Mouse (Mus musculus): Measurements from ENCODE around the gene Tubb4a. TPM values are rescaled to one million over a fixed set of nuclear protein-coding genes. Genes with fewer than 3 reads are reported as not detected.
A peak's percentile ranks its signal among the peaks of the same experiment; 100 is the strongest.

The Tubb4a gene
- polyA plus RNA-seq, 1 experiment from 2014 or later: 362 TPM

- no peaks in the 10 kb centered on the region for H3K4me1 ChIP-seq (ENCODE audit: control insufficient read depth, insufficient read depth, low read depth, low read length)
- WGBS: 97% methylated on average over 3 of the region's 3 CpGs
- H3K4me2 ChIP-seq (ENCODE audit: low read length): no peak overlapping the region
- no peaks in the 10 kb centered on the region for H3K27me3 ChIP-seq (replicated peaks; ENCODE audit: control insufficient read depth, insufficient read depth, low read length)
- no peaks in the 10 kb centered on the region for H3K9me3 ChIP-seq (ENCODE audit: control insufficient read depth, low read length)
- H3K27ac ChIP-seq (ENCODE audit: low read depth, low read length): no peak overlapping the region
- no peak for ATAC-seq
- peaks cover 41% of the 10 kb centered on the region for H3K36me3 ChIP-seq (ENCODE audit: control insufficient read depth, insufficient read depth, low read length)
- no peak overlapping the region for H3K4me3 ChIP-seq (ENCODE audit: low read length)
- no peak overlapping the region for H3K9ac ChIP-seq (ENCODE audit: low read depth, low read length)
Observed at GRCm38 (mm10) chr17:57048816-57049215, 38.8 kb downstream of the Tubb4a start.

GRCm38 (mm10) chr17:57047406-57047805 is 40.2 kb downstream of the Tubb4a start:
- Histone ChIP-seq H3K9me3 (ENCODE audit: control insufficient read depth, low read length) (no peaks in the 10 kb centered on the region), H3K27me3 (replicated peaks; ENCODE audit: control insufficient read depth, insufficient read depth, low read length) (no peaks in the 10 kb centered on the region), H3K9ac (ENCODE audit: low read depth, low read length) (no peak overlapping the region), H3K4me1 (ENCODE audit: control insufficient read depth, insufficient read depth, low read depth, low read length) (no peaks in the 10 kb centered on the region), H3K36me3 (ENCODE audit: control insufficient read depth, insufficient read depth, low read length) (peaks cover 29% of the 10 kb centered on the region), H3K4me3 (ENCODE audit: low read length) (no peak overlapping the region), H3K4me2 (ENCODE audit: low read length) (no peak overlapping the region), H3K27ac (ENCODE audit: low read depth, low read length) (no peak overlapping the region)
- 38% methylated on average over 5 of the region's 5 CpGs for WGBS
- no peak for ATAC-seq

DNA sequence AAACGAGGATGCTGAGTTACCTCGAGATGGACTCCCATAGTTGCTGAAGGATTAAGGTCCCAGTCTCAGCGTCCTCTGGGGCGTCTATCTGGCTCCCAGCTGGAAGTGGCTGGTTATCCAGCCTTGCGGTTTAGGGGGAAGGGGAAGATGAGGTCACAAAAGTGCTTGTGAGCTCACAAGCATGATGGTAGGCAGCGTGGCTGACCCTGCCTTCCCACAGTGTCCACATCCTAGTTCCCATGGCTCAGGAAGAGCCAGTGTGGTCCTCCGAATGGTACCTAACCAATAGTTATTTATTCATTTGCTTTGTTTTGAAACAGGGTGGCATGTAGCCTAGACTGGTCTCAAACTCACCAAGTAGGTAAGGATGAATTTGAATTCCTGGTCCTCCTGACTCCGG is 46.0 kb downstream of the Tubb4a start, which contains the start of gene Slc25a41:
Slc25a41 (minus strand) TSS at position 101 of the 400 bp plus-strand sequence.
- 75% methylated on average over 8 of the region's 8 CpGs for WGBS
- no peaks in the 10 kb centered on the region for H3K9me3 ChIP-seq (ENCODE audit: control insufficient read depth, low read length)
- H3K4me2 ChIP-seq (ENCODE audit: low read length): no peak within 1 kb of the TSS
- no peak within 1 kb of the TSS for H3K4me3 ChIP-seq (ENCODE audit: low read length)
- no peak within 1 kb of the TSS for H3K27ac ChIP-seq (ENCODE audit: low read depth, low read length)
- peaks cover 14% of the 10 kb centered on the region; the same call in 1 of the 2 replicates for H3K36me3 ChIP-seq (ENCODE audit: control insufficient read depth, insufficient read depth, low read length)
- H3K4me1 ChIP-seq (ENCODE audit: control insufficient read depth, insufficient read depth, low read depth, low read length): no peaks in the 10 kb centered on the region
- no peak within 1 kb of the TSS for H3K9ac ChIP-seq (ENCODE audit: low read depth, low read length)
- peaks cover 6% of the 10 kb centered on the region; the same call in 1 of the 2 replicates for H3K27me3 ChIP-seq (replicated peaks; ENCODE audit: control insufficient read depth, insufficient read depth, low read length)
- ATAC-seq: no peak

GRCm38 (mm10) chr17:57038978-57039377 is 48.6 kb downstream of the Tubb4a start:
- H3K4me1 ChIP-seq (ENCODE audit: control insufficient read depth, insufficient read depth, low read depth, low read length): no peaks in the 10 kb centered on the region
- no peak overlapping the region for H3K9ac ChIP-seq (ENCODE audit: low read depth, low read length)
- 44% methylated on average over 8 of the region's 8 CpGs for WGBS
- no peak overlapping the region for H3K4me2 ChIP-seq (ENCODE audit: low read length)
- no peaks in the 10 kb centered on the region for H3K36me3 ChIP-seq (ENCODE audit: control insufficient read depth, insufficient read depth, low read length)
- no peak overlapping the region for H3K27ac ChIP-seq (ENCODE audit: low read depth, low read length)
- ATAC-seq: no peak
- H3K4me3 ChIP-seq (ENCODE audit: low read length): no peak overlapping the region
- H3K27me3 ChIP-seq (replicated peaks; ENCODE audit: control insufficient read depth, insufficient read depth, low read length): peaks cover 6% of the 10 kb centered on the region; the same call in 1 of the 2 replicates
- no peaks in the 10 kb centered on the region for H3K9me3 ChIP-seq (ENCODE audit: control insufficient read depth, low read length)

DNA sequence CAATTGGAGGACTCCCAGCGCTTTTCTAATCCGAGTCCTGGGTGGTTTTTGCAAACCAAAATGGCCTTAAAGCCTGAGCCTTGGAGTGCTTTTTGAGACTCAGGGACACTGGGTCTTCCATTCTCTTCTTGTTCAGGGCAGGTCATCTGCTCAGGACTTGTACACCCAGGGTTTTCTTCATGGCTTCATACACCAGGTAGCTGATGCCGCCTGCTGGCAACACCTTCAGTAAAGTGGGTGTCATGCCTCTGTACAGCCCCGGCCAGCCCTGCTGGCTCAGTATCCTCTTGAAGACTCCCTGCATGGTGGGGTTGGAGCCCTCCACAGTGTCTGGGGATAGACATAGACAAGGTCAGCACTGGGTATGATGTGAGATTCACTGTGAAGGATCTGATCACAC is 54.7 kb downstream of the Tubb4a start:
- ATAC-seq: no peak
- Histone ChIP-seq H3K9ac (ENCODE audit: low read depth, low read length) (no peak overlapping the region), H3K4me2 (ENCODE audit: low read length) (peak overlapping the region; percentile 64; the same call in 1 of the 2 replicates), H3K27ac (ENCODE audit: low read depth, low read length) (no peak overlapping the region), H3K4me3 (ENCODE audit: low read length) (no peak overlapping the region), H3K9me3 (ENCODE audit: control insufficient read depth, low read length) (no peaks in the 10 kb centered on the region), H3K4me1 (ENCODE audit: control insufficient read depth, insufficient read depth, low read depth, low read length) (peaks cover 19% of the 10 kb centered on the region), H3K36me3 (ENCODE audit: control insufficient read depth, insufficient read depth, low read length) (peaks cover 3% of the 10 kb centered on the region; the same call in 1 of the 2 replicates), H3K27me3 (replicated peaks; ENCODE audit: control insufficient read depth, insufficient read depth, low read length) (no peaks in the 10 kb centered on the region)
- 90% methylated on average over 4 of the region's 4 CpGs for WGBS

- peak overlapping the region; percentile 83 for H3K27ac ChIP-seq (ENCODE audit: low read depth, low read length)
- H3K36me3 ChIP-seq (ENCODE audit: control insufficient read depth, insufficient read depth, low read length): peaks cover 9% of the 10 kb centered on the region; the same call in 1 of the 2 replicates
- H3K4me1 ChIP-seq (ENCODE audit: control insufficient read depth, insufficient read depth, low read depth, low read length): peaks cover 19% of the 10 kb centered on the region
- WGBS: under 1% methylated on average over 34 of the region's 38 CpGs
- peak overlapping the region; percentile 58 for H3K9ac ChIP-seq (ENCODE audit: low read depth, low read length)
- ATAC-seq: peak; percentile 98
- peak overlapping the region; percentile 46 for H3K4me3 ChIP-seq (ENCODE audit: low read length)
- H3K4me2 ChIP-seq (ENCODE audit: low read length): peak overlapping the region; percentile 64
- H3K9me3 ChIP-seq (ENCODE audit: control insufficient read depth, low read length): no peaks in the 10 kb centered on the region
- no peaks in the 10 kb centered on the region for H3K27me3 ChIP-seq (replicated peaks; ENCODE audit: control insufficient read depth, insufficient read depth, low read length)
Observed at GRCm38 (mm10) chr17:57031661-57032420, 55.7 kb downstream of the Tubb4a start.

GRCm38 (mm10) chr17:57030931-57031660 is 56.5 kb downstream of the Tubb4a start, which contains the start of gene Khsrp:
TSS of gene Khsrp (minus strand) at chr17:57031522.
- Histone ChIP-seq H3K9me3 (ENCODE audit: control insufficient read depth, low read length) (no peaks in the 10 kb centered on the region), H3K27ac (ENCODE audit: low read depth, low read length) (peak within 1 kb of the TSS; percentile 97), H3K4me3 (ENCODE audit: low read length) (peak within 1 kb of the TSS; percentile 97), H3K9ac (ENCODE audit: low read depth, low read length) (peak within 1 kb of the TSS; percentile 99), H3K4me2 (ENCODE audit: low read length) (peak within 1 kb of the TSS; percentile 91), H3K36me3 (ENCODE audit: control insufficient read depth, insufficient read depth, low read length) (peaks cover 14% of the 10 kb centered on the region; the same call in 1 of the 2 replicates), H3K27me3 (replicated peaks; ENCODE audit: control insufficient read depth, insufficient read depth, low read length) (no peaks in the 10 kb centered on the region), H3K4me1 (ENCODE audit: control insufficient read depth, insufficient read depth, low read depth, low read length) (peaks cover 19% of the 10 kb centered on the region)
- no peak for ATAC-seq
- under 1% methylated on average over 68 of the region's 99 CpGs for WGBS
